Mouse (Mus musculus): ENCODE data around the gene Fam89b.
"Not testable (repeated sequence)": the region's sequence is repeated elsewhere in the genome, so short reads cannot be mapped to it uniquely, and the experiment has no call there.

Fam89b gene

DNA sequence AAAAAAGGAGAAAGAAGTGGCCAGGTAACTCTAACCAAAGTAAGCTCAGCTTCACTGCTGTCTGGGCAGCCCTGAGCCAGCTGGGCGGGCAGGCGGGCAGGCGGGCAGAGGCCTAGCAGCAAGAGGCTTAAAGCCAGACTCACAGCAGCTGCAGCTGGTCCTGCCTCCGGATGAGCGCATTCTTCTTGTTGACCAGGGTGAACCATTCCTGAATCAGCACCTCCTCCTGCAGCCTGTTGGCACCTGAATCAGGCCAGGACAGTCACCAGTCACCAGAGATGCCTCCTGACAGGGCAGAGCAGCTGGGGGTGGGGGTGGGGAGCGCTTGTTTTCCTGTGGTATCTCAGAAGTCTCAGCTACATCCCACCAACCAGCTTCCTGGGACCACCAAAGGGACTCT is 19.4 kb downstream of the Fam89b start:
- DNase-seq, result no peak

DNA sequence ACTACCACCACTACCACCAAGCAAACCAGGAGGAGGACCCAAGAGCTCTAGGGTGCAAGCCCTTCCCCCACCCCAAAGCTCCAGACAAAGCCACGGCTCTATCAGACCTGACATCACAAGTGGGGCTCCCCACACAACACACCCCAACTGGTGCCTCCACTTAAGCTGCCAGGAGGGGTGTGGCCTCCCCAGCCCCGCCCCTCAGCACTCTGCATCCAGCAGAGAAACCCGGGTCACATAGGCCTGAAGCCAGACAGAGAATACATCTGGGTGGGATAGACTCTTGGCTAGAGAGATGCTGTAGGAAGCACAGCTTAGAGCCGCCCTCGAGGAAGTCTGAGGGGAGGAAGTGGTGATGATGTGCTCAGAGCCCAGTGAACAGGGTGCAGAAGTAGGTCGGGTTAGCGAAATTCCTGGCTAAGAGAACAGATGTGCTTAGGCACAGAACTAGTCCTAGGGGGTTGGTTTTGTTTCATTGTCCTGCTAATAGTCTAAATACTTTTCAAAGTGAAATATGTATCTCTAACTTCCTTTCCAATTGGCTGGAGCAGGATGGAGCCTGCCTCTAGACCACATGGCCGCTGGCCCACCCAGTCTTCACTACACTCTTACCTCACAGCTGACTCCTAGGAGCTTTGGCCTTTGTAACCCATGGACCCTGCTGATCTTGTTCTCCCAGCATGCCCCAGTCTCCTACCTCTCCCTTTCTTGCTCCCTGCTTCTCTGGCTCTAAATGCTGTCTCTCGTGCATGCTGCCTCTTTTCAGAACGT is 24.5 kb downstream of the Fam89b start:
- DNase-seq, result no peak

DNA sequence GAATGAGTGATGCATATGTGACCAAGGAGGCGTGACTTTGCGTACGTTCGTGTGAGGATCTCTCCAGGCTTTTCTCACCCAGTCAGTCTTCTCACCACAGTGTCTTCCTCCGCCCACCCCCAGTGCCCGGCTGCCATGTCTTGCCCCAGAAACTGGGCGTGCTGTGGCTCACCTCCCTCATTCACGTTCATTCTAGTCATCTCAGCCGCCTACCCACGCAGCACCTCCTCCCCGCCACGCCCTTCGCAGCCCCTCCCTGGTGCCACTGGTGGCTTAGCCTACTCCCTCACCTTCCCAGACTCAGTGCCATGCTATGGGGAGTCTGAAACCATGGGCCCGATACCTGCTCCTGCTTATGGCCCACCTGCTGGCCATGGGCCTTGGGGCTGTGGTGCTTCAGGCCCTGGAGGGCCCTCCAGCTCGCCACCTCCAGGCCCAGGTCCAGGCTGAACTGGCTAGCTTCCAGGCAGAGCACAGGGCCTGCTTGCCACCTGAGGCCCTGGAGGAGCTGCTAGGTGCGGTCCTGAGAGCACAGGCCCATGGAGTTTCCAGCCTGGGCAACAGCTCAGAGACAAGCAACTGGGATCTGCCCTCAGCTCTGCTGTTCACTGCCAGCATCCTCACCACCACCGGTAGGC is 25.2 kb downstream of the Fam89b start, which contains the start of gene Kcnk7:
Kcnk7 (plus strand) TSS at position 205 of the 638 bp plus-strand sequence.
- no peak for DNase-seq

DNA sequence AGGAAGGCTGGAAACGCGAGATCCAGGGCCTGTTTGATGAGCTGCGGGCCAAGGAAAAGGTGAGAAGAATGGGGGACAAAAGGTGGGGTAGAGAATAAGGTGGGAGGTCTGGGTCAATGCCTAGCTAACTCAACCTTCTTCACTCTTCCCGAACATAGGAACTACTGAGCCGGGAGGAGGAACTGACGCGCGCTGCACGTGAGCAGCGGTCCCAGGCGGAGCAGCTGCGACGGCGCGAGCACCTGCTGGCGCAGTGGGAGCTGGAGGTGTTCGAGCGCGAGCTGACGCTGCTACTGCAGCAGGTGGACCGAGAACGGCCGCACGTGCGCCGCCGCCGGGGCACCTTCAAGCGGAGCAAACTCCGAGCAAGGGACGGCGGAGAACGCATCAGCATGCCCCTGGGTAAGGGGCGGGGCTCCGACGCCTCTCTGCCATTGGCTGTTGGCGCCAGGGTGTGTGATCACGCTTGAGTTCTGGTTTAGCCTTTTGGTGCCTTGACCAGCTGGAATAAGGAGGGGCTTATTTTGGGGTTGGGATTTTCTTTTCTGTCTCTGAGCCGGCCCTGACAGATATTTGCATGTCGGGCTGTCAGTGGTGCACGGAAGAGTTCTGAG is 33.5 kb downstream of the Fam89b start:
- no peak for DNase-seq

- no peak for DNase-seq
These were observed 35.7 kb downstream of the Fam89b start for GRCm38 (mm10) chr19:5693801-5694200.

GRCm38 (mm10) chr19:5692913-5693396 is 36.5 kb downstream of the Fam89b start:
- no peak for DNase-seq

DNA sequence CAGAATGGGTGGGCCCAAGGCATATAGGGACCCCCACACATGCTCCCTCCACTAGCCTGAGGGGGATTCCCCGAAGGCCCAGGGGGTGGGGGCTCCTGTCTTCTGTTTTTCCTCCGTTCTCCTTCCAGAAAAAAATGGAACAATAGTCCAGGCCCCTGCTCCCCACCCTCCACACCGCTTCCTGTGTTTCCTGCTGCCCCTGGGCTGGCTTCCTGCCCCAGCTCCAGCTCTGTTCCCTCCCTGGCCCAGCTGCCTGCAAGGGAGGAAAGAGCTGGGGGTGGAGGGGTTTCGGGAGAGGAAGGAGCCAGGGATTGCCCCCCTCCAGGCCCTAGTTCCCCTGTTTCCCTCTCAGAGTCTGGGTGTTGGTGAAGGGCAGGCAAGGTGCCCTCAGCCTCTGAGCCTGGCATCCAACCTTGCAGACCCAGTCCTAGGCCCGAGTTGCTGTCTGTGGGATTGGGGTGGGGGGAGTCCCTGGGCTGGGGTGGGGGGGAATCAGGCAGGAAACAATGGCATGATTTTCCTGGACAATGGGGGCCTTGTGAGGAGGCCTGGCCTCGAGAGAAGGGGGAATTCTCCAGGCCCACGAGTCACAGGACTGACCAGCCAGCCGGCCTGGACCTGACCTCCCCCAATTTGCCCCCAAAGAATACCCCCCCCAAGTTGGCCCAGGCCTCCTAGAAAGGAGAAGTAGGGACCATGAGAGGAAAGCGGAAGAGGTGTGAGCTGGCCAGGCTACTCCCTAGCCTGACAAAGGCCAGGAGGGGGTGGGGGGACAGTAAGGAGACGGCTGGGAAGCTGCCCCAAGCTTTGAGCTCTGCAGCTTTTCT is 37.2 kb downstream of the Fam89b start:
- no peak for DNase-seq

GRCm38 (mm10) chr19:5691601-5692000 is 37.9 kb downstream of the Fam89b start:
- DNase-seq, result no peak

GRCm38 (mm10) chr19:5690343-5690735 is 39.1 kb downstream of the Fam89b start:
- no peak for DNase-seq

DNA sequence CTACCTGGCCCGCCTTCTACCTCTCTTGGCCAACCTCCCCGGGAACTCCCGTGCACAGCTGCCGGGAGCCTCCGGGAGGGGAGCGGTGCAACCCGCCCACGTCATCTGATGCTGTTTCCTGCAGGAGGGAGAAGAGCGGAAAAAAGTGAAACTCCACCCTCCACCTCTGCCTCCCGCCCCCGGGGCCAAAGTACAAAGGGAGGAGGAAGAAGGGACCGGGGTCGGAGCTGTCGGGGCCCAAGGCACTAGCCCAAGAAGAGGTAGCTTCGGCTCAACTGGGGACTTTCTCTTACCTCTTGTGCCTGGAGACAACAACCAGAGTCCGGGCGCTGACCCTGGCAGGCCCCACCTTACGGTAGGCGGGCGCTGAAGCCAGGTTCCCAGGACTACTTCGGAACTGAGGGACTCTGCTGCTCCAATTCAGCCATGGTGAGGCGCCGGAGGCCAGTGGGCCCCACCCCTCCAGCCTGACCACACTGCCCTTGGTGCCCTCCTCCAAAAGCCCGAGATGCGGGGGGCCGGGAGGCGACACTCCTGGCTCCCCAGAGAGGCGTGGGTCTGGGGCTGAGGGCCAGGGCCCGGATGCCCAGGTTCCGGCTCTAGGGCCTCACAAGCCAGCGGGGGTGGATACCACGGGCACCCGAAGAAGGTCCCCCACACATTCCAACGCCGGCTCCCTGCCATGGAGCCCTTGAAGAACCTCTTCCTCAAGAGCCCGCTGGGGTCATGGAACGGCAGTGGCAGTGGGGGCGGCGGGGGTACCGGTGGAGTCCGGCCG is 39.7 kb downstream of the Fam89b start:
- peak; percentile 76 for DNase-seq

DNA sequence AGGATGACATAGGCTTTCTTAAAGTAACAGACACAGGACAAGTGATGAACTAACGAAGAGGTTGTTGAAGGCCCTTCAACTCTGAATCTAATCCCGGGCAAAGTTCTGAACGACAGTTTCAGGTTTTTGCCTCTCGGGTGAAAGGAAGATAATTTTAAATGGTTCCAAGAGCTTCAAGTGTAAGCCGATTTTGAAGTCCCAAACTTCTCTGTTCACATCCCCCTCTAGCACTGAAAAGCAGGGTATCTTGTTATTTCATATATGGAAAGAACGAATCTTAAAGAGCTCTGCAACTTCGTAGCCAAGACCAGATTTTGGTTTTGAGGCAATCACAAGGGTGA is 40.4 kb downstream of the Fam89b start:
- no peak for DNase-seq

- DNase-seq, result peak; percentile 98
These were observed 41.0 kb downstream of the Fam89b start, which contains the start of the genes Map3k11 and Pcnx3 for GRCm38 (mm10) chr19:5688200-5689087. TSS of gene Map3k11 (plus strand) at chr19:5688742. TSS of gene Pcnx3 (minus strand) at chr19:5688908.

DNA sequence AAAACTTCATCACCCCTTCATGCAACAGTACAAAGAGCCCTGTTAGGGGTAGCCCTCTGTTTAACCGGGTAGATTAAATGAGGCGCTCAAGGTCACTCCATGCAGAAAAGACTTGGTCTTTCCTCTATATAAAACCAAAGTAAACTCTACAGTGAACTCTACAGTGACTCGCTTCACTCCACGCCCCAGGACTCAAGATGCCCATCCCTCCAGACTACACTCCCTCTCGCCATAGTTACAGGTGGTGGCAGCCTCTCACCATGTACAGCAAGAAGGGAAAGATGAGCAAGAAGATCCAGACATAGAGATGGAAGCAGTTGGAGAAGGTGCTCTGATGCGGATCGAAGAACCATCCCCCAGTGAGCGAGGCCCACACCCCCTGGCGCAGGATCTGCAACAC is 41.7 kb downstream of the Fam89b start:
- no peak for DNase-seq

DNA sequence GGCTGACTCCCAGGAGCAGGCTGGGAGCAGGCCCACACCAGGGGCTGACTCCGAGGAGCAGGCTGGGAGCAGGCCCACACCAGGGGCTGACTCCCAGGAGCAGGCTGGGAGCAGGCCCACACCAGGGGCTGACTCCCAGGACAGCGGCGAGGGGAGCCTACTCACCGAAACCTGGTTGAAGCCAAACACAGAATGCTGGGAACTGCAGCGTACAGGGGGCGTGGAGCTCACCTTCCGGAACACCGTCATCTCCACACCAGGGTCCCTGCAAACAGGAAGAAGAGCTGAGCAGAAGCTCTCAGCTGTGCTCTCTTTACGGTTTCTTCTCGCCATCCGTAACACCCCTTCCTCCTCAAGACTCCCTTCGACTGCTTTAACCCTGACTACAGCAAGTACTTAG is 42.5 kb downstream of the Fam89b start:
- not testable (repeated sequence) for DNase-seq

GRCm38 (mm10) chr19:5686437-5686836 is 43.0 kb downstream of the Fam89b start:
- DNase-seq, result no peak

DNA sequence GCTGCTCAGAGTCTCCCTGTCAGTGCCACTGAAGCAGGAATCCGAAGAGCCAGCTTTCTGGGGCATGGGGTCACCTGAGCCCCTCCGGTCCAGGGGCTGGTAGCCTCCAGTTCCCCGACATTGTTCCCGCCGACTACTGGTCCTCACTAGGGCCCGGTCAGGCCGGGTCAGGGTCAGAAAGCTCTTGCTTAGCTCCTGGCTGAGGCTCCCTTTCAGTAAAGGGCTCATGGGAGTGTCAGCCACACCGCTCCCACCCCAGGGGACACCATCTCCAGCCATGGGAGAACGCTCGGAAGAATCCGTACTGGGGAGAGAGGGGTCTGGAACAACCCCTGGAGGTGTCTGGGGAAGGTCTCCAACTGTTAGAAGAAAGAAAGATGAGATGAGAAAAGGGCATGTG is 43.6 kb downstream of the Fam89b start:
- no peak for DNase-seq

DNA sequence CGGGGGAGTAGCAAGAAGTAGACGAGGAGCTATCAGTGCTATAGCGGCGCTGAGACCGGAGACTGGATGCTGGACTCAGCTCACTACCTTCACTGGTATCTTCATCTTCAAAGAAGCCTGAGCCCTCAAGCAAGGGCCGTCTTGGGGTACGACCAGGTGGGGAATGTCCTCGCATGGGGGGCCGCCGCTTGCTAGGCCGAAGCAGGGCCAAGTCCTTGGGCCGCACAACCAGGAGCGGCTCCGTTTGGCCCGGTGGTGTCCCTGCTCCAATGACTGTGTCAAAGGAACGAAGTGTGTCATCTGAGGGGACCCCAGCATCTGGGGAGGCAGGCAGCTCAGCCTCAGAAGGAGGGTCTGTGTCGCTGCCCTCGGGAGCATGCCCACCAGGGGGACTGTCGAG is 44.0 kb downstream of the Fam89b start:
- no peak for DNase-seq

- DNase-seq, result no peak
These were observed 44.5 kb downstream of the Fam89b start for GRCm38 (mm10) chr19:5684985-5685384.

- DNase-seq, result no peak
These were observed 45.2 kb downstream of the Fam89b start for GRCm38 (mm10) chr19:5684236-5684635.

GRCm38 (mm10) chr19:5680432-5680831 is 49.0 kb downstream of the Fam89b start:
- no peak for DNase-seq

All from right cerebral cortex, postnatal 14 days (tissue).